Mouse (Mus musculus): ENCODE measurements at regions not wholly inside any gene's neighbourhood (a gene's known extent, or its start where the extent isn't known, plus 50 kb on each side); places are given as distances from the start of the nearest gene placed in this dataset.
A peak's percentile ranks its signal among the peaks of the same experiment; 100 is the strongest.

GRCm38 (mm10) chr9:100387171-100387685, 99.4 kb downstream of the Il20rb start:
- H3K9me3 ChIP-seq (ENCODE audit: control insufficient read depth, low read length): no peaks in the 10 kb centered on the region
- H3K9ac ChIP-seq (ENCODE audit: low read depth, low read length): no peak overlapping the region
- no peak overlapping the region for H3K27ac ChIP-seq (ENCODE audit: low read depth, low read length)
- 38% methylated on average over 13 of the region's 13 CpGs for WGBS
- no peaks in the 10 kb centered on the region for H3K4me1 ChIP-seq (ENCODE audit: control insufficient read depth, insufficient read depth, low read depth, low read length)
- H3K36me3 ChIP-seq (ENCODE audit: control insufficient read depth, insufficient read depth, low read length): no peaks in the 10 kb centered on the region
- H3K4me2 ChIP-seq (ENCODE audit: low read length): no peak overlapping the region
- H3K4me3 ChIP-seq (ENCODE audit: low read length): no peak overlapping the region
- no peak for ATAC-seq
- H3K27me3 ChIP-seq (replicated peaks; ENCODE audit: control insufficient read depth, insufficient read depth, low read length): no peaks in the 10 kb centered on the region

GRCm38 (mm10) chr9:100382492-100382891, 104.1 kb downstream of the Il20rb start:
- Histone ChIP-seq H3K9ac (ENCODE audit: low read depth, low read length) (no peak overlapping the region), H3K27me3 (replicated peaks; ENCODE audit: control insufficient read depth, insufficient read depth, low read length) (no peaks in the 10 kb centered on the region), H3K9me3 (ENCODE audit: control insufficient read depth, low read length) (no peaks in the 10 kb centered on the region), H3K36me3 (ENCODE audit: control insufficient read depth, insufficient read depth, low read length) (no peaks in the 10 kb centered on the region), H3K4me1 (ENCODE audit: control insufficient read depth, insufficient read depth, low read depth, low read length) (no peaks in the 10 kb centered on the region), H3K4me2 (ENCODE audit: low read length) (no peak overlapping the region), H3K27ac (ENCODE audit: low read depth, low read length) (no peak overlapping the region), H3K4me3 (ENCODE audit: low read length) (no peak overlapping the region)
- 53% methylated on average over 5 of the region's 5 CpGs for WGBS
- no peak for ATAC-seq

GRCm38 (mm10) chr9:100369921-100370320, 116.7 kb downstream of the Il20rb start:
- Histone ChIP-seq H3K27ac (ENCODE audit: low read depth, low read length) (no peak overlapping the region), H3K36me3 (ENCODE audit: control insufficient read depth, insufficient read depth, low read length) (no peaks in the 10 kb centered on the region), H3K4me1 (ENCODE audit: control insufficient read depth, insufficient read depth, low read depth, low read length) (no peaks in the 10 kb centered on the region), H3K27me3 (replicated peaks; ENCODE audit: control insufficient read depth, insufficient read depth, low read length) (no peaks in the 10 kb centered on the region), H3K4me2 (ENCODE audit: low read length) (no peak overlapping the region), H3K9ac (ENCODE audit: low read depth, low read length) (no peak overlapping the region), H3K4me3 (ENCODE audit: low read length) (no peak overlapping the region), H3K9me3 (ENCODE audit: control insufficient read depth, low read length) (no peaks in the 10 kb centered on the region)
- ATAC-seq: no peak
- WGBS: 92% methylated on average over 5 of the region's 5 CpGs

- 71% methylated on average over 6 of the region's 6 CpGs for WGBS
- H3K27ac ChIP-seq (ENCODE audit: low read depth, low read length): no peak overlapping the region
Measured at GRCm38 (mm10) chr9:100366816-100367215, 119.8 kb downstream of the Il20rb start.

GRCm38 (mm10) chr9:100359934-100360716, 126.5 kb downstream of the Il20rb start:
- Histone ChIP-seq H3K9ac (ENCODE audit: low read depth, low read length) (no peak overlapping the region), H3K4me1 (ENCODE audit: control insufficient read depth, insufficient read depth, low read depth, low read length) (no peaks in the 10 kb centered on the region), H3K36me3 (ENCODE audit: control insufficient read depth, insufficient read depth, low read length) (no peaks in the 10 kb centered on the region), H3K27ac (ENCODE audit: low read depth, low read length) (no peak overlapping the region), H3K4me3 (ENCODE audit: low read length) (no peak overlapping the region), H3K4me2 (ENCODE audit: low read length) (no peak overlapping the region), H3K9me3 (ENCODE audit: control insufficient read depth, low read length) (no peaks in the 10 kb centered on the region), H3K27me3 (replicated peaks; ENCODE audit: control insufficient read depth, insufficient read depth, low read length) (0 out of 2 replicates have a peak, but pooled peaks cover 2% of the 10 kb centered on the region)
- no peak for ATAC-seq
- 69% methylated on average over 9 of the region's 9 CpGs for WGBS

More at GRCm38 (mm10) chr9:100366816-100367215, 119.8 kb downstream of the Il20rb start:
- H3K36me3 ChIP-seq (ENCODE audit: control insufficient read depth, insufficient read depth, low read length): no peaks in the 10 kb centered on the region
- H3K4me2 ChIP-seq (ENCODE audit: low read length): no peak overlapping the region
- no peaks in the 10 kb centered on the region for H3K4me1 ChIP-seq (ENCODE audit: control insufficient read depth, insufficient read depth, low read depth, low read length)
- H3K4me3 ChIP-seq (ENCODE audit: low read length): no peak overlapping the region
- no peak overlapping the region for H3K9ac ChIP-seq (ENCODE audit: low read depth, low read length)
- no peaks in the 10 kb centered on the region for H3K27me3 ChIP-seq (replicated peaks; ENCODE audit: control insufficient read depth, insufficient read depth, low read length)
- ATAC-seq: no peak
- H3K9me3 ChIP-seq (ENCODE audit: control insufficient read depth, low read length): no peaks in the 10 kb centered on the region

GRCm38 (mm10) chr9:100357553-100357952, 129.0 kb downstream of the Il20rb start:
- H3K4me3 ChIP-seq (ENCODE audit: low read length): no peak overlapping the region
- 0 out of 2 replicates have a peak, but pooled peaks cover 2% of the 10 kb centered on the region for H3K27me3 ChIP-seq (replicated peaks; ENCODE audit: control insufficient read depth, insufficient read depth, low read length)
- H3K4me2 ChIP-seq (ENCODE audit: low read length): no peak overlapping the region
- WGBS: 50% methylated on average over 12 of the region's 12 CpGs
- H3K27ac ChIP-seq (ENCODE audit: low read depth, low read length): no peak overlapping the region
- no peaks in the 10 kb centered on the region for H3K36me3 ChIP-seq (ENCODE audit: control insufficient read depth, insufficient read depth, low read length)
- H3K9ac ChIP-seq (ENCODE audit: low read depth, low read length): no peak overlapping the region
- H3K4me1 ChIP-seq (ENCODE audit: control insufficient read depth, insufficient read depth, low read depth, low read length): no peaks in the 10 kb centered on the region
- H3K9me3 ChIP-seq (ENCODE audit: control insufficient read depth, low read length): no peaks in the 10 kb centered on the region
- no peak for ATAC-seq

GRCm38 (mm10) chr9:100340796-100341195, 145.8 kb downstream of the Il20rb start:
- H3K27me3 ChIP-seq (replicated peaks; ENCODE audit: control insufficient read depth, insufficient read depth, low read length): no peaks in the 10 kb centered on the region
- no peaks in the 10 kb centered on the region for H3K9me3 ChIP-seq (ENCODE audit: control insufficient read depth, low read length)
- H3K4me2 ChIP-seq (ENCODE audit: low read length): no peak overlapping the region
- H3K4me1 ChIP-seq (ENCODE audit: control insufficient read depth, insufficient read depth, low read depth, low read length): no peaks in the 10 kb centered on the region
- WGBS: 65% methylated on average over 8 of the region's 8 CpGs
- H3K4me3 ChIP-seq (ENCODE audit: low read length): no peak overlapping the region
- no peak overlapping the region for H3K27ac ChIP-seq (ENCODE audit: low read depth, low read length)
- ATAC-seq: no peak
- H3K36me3 ChIP-seq (ENCODE audit: control insufficient read depth, insufficient read depth, low read length): no peaks in the 10 kb centered on the region
- no peak overlapping the region for H3K9ac ChIP-seq (ENCODE audit: low read depth, low read length)

- Histone ChIP-seq H3K9ac (ENCODE audit: low read depth, low read length) (no peak overlapping the region), H3K27ac (ENCODE audit: low read depth, low read length) (no peak overlapping the region), H3K4me1 (ENCODE audit: control insufficient read depth, insufficient read depth, low read depth, low read length) (no peaks in the 10 kb centered on the region), H3K4me2 (ENCODE audit: low read length) (no peak overlapping the region), H3K9me3 (ENCODE audit: control insufficient read depth, low read length) (peaks cover 2% of the 10 kb centered on the region; the same call in 1 of the 2 replicates), H3K27me3 (replicated peaks; ENCODE audit: control insufficient read depth, insufficient read depth, low read length) (no peaks in the 10 kb centered on the region), H3K4me3 (ENCODE audit: low read length) (no peak overlapping the region), H3K36me3 (ENCODE audit: control insufficient read depth, insufficient read depth, low read length) (no peaks in the 10 kb centered on the region)
- ATAC-seq: no peak
- WGBS: 68% methylated on average over 5 of the region's 5 CpGs
Measured at GRCm38 (mm10) chr9:100307765-100308164, 178.8 kb downstream of the Il20rb start.

GRCm38 (mm10) chr9:100307364-100307763, 179.2 kb downstream of the Il20rb start:
- H3K36me3 ChIP-seq (ENCODE audit: control insufficient read depth, insufficient read depth, low read length): no peaks in the 10 kb centered on the region
- no peak overlapping the region for H3K27ac ChIP-seq (ENCODE audit: low read depth, low read length)
- 65% methylated on average over 2 of the region's 2 CpGs for WGBS
- H3K4me1 ChIP-seq (ENCODE audit: control insufficient read depth, insufficient read depth, low read depth, low read length): no peaks in the 10 kb centered on the region
- no peaks in the 10 kb centered on the region for H3K27me3 ChIP-seq (replicated peaks; ENCODE audit: control insufficient read depth, insufficient read depth, low read length)
- ATAC-seq: peak; percentile 60; the same call in 1 of the 2 replicates
- H3K4me3 ChIP-seq (ENCODE audit: low read length): no peak overlapping the region
- no peak overlapping the region for H3K4me2 ChIP-seq (ENCODE audit: low read length)
- peaks cover 2% of the 10 kb centered on the region; the same call in 1 of the 2 replicates for H3K9me3 ChIP-seq (ENCODE audit: control insufficient read depth, low read length)
- H3K9ac ChIP-seq (ENCODE audit: low read depth, low read length): no peak overlapping the region
